Mouse (Mus musculus): ENCODE measurements at regions not wholly inside any gene's neighbourhood (a gene's known extent, or its start where the extent isn't known, plus 50 kb on each side); places are given as distances from the start of the nearest gene placed in this dataset.
"Not testable (repeated sequence)": the region's sequence is repeated elsewhere in the genome, so short reads cannot be mapped to it uniquely, and the experiment has no call there.

DNA sequence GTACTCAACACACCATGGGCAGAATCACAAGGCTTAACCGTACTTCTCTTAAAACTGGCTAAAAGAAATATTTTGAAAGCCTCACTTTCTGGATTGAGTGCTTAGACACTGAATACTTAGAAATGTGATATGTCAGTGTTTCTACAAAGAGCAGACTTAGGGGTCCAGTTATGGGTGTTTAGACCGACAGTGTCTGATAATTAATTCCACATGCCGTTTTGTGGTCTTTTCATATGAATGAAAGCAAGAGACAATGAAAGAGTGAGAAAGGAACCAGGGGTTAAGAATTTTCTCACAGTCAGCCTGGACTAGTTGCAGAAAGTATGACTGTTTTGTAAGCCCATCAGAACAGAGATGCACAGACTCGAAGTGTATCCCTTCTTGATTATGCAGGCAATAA is 324.8 kb upstream of the Intu start:
- intact Hi-C loops (cut with DNase I) = no loop called here
- no peak for DNase-seq (ENCODE audit: low spot score)

DNA sequence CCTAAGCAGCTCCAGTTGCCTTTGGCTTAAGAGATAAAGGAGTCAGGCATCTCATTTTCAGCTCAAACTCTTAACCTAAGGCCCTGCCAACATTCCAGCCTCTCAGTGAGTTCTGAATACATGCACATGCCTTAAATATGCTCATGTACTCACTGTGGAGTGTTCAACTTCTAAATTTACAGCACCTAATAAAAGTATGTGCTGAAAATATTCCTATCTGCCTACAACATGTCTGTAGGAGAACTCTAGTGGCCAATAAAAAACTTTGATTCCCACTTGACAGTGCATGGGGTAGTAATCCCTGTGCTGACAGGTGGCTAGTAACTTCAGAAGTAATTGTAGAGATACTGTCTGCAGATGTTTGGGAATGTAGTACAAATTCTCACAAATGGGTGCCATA is 319.3 kb upstream of the Intu start:
- DNase-seq (ENCODE audit: low spot score) = no peak
- intact Hi-C loops (cut with DNase I) = no loop called here

DNA sequence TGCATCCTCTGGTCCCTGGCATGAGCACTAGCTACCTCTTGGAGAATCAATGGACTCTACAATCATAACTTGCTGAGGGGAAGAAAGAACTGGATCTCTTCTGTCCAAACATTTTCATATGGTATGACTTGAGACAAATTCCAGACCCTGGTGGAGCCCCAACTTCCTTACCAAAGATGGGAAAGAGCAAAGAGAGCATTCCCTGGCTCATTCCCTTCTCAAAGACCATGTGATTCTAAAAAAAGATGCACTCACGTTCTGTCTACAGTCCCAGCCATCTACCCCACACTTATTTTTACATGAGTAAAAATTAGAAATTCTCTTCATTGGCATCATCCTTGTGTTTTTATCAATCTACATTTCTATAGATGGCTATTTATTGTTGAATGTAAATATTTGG is 304.3 kb upstream of the Intu start:
- DNase-seq (ENCODE audit: low spot score) = no peak
- intact Hi-C loops (cut with DNase I) = no loop called here

DNA sequence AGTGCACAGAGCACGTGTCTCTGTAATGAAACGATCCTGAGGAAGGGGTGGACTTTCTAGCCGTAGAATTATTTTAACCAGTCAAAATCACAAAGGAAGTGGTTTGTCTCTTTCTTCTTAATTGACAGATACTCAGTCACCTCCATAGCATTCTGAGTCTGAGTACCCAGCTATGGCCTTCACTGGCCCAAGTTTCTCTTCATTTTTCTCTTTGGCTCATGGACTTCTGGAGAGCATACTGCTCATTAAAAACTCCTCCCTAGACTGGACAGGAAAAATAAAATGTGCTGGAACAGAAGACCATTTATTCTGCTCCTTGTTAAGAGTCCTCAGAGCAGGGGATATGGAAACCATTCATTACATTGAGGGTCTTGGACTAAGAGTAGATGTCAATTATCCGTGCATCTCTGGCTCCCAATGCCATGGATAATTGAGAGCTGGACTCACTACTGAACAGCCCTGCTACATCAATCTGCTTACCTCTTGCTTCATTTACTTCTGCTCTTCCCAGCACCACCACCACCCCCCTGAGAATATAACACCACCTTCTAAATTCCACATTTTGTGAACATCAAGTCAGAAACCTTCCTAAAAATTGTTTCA is 287.5 kb upstream of the Intu start:
- intact Hi-C loops (cut with DNase I) = no loop called here
- DNase-seq (ENCODE audit: low spot score) = no peak

DNA sequence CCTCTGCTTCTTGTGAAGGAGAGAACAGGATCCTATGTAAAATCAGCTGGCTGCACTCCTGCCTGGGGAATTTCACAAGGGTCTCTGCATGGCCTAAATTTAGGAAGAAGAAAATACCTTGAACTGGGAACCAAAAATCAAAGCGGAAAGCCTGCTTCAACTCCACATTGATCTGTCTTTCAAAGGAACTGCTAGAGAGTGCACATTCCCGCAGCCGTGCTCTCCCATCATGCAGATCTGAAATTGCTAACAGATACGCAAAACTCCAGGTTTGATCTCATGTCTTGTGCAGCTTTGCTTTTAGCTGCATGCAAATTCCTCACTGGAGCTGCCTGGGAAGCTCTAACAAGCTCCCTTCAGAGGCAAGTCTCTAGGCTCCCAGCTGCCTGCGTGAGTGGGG is 276.7 kb upstream of the Intu start:
- intact Hi-C loops (cut with DNase I) = no loop called here
- DNase-seq (ENCODE audit: low spot score) = no peak

DNA sequence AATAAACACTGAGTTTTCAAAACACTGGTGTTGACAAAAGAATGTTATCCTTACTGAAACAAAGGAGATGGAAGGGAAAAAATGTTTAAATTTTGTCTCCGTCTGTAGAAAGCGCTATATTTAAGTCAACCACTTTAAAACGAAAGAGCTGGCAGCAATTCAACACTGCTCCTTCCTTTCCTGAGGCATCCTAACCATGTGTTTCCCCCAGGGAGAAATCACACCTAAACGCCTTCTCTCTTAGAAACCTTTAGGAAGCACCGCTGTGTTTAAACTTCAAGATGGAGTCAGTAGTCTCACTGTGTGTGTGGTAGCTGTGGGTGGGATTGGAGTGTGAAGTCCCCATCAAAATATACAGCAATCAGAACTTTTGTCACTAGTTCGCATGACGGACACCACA is 268.6 kb upstream of the Intu start:
- DNase-seq (ENCODE audit: low spot score) = no peak
- intact Hi-C loops (cut with DNase I) = no loop called here

DNA sequence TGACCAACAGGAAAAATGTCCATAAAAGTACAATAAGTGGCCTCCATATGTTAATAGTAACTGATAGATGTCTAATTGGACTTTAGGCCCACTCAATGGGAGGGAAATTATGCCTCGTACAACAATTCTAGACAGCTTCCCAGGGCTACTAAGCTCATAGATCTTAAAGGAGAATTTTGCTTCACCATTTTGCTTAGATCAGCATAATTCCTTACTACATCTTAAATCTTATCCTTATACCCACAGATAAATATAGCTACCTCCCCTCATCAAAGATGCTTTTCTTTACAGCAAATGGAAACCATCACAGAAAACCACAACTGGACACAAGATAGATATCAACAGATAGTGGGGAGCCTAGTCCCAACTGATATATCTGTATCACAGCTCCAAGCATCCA is 263.6 kb upstream of the Intu start:
- intact Hi-C loops (cut with DNase I) = no loop called here
- DNase-seq (ENCODE audit: low spot score) = no peak

DNA sequence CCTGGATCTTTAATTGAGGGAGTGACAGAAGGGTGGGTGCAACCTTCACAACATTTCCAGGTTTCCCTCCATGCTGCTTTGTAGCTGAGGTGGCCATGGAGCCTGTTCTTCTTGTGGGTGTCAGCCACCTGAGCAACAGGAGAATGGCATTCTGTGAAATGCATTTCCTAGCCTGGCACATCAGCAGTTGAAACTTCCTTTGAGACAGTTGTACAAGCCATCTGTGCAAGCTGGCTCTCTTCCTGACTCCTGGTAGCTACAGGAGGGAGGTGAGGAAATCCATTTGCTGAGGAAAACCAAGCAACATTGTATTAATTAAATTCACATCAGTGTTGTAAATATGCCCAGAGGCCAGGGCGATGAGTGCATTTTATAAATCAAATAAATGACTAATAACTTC is 248.2 kb upstream of the Intu start:
- no peak for DNase-seq (ENCODE audit: low spot score)
- intact Hi-C loops (cut with DNase I) = no loop called here

DNA sequence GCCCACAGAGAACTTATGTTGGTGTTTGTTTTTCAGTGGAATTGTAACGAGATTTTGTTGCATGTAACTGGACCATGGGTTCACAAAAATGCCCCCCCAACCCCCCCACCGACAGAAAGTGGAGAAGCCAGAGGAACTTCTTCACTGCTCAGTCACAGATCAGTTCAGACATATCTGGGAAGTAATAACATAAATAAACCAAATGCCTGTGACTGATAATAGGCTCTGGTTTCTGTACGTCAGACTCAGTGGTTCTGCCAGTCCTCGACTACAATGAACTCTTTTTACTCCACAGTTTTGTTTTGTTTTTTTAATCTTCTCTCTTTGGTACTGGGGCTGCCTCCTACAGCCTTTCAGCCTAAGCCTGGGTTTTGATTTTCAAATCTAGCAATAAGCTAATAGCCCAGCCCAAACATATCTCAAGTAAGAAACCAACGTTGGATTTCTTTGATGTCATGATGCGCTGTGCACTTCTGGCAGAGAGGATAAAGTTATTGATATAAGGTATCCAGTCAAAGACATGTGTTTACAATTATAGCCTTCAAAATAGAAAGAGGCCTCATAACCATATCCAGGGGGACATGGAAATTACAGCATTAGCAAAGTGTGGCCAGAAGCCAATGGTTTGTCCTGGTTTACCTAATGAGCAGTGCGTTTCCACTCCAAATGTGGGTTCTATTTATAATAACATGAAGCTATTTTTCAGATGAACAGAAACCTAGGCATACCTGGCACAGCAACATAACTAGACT is 244.0 kb upstream of the Intu start:
- no peak for DNase-seq (ENCODE audit: low spot score)
- intact Hi-C loops (cut with DNase I) = no loop called here

DNA sequence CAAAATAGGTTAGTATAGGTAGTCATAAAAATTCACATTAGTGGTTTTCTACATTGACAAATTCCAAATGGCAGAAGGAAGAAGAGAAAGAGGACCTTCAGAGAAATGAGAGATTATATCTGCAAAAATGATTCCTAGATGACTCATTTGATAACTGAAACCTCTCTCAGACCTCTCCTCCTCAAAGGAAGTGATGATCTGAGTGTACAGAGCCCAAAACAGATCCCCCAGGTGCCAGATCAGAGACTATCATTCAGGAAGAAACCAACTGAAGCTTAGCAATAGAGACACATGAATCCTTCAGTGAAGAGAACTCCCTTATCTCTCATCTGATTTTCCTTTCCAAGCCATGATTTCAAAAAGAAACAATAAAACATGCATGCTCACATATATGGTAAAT is 234.0 kb upstream of the Intu start:
- intact Hi-C loops (cut with DNase I) = no loop called here
- no peak for DNase-seq (ENCODE audit: low spot score)

DNA sequence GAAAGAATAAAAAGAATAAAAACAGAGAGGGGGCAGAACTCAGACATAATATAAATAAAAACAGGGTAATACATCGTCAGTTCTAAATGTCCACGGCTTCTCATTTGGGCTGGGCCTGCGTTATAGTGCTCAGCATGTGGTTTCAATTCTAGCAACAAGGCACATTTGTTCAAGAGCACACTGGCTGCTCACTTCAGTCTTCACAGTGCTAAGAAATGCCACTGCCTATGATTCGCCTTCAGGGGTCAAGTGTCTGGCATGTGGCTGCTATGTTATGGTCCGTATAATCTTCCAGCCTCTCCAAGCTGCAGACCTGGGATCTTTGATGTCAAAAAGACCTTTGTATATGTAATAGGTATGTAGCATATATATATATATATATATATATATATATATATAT is 210.8 kb upstream of the Intu start:
- intact Hi-C loops (cut with DNase I) = no loop called here
- no peak for DNase-seq (ENCODE audit: low spot score)

DNA sequence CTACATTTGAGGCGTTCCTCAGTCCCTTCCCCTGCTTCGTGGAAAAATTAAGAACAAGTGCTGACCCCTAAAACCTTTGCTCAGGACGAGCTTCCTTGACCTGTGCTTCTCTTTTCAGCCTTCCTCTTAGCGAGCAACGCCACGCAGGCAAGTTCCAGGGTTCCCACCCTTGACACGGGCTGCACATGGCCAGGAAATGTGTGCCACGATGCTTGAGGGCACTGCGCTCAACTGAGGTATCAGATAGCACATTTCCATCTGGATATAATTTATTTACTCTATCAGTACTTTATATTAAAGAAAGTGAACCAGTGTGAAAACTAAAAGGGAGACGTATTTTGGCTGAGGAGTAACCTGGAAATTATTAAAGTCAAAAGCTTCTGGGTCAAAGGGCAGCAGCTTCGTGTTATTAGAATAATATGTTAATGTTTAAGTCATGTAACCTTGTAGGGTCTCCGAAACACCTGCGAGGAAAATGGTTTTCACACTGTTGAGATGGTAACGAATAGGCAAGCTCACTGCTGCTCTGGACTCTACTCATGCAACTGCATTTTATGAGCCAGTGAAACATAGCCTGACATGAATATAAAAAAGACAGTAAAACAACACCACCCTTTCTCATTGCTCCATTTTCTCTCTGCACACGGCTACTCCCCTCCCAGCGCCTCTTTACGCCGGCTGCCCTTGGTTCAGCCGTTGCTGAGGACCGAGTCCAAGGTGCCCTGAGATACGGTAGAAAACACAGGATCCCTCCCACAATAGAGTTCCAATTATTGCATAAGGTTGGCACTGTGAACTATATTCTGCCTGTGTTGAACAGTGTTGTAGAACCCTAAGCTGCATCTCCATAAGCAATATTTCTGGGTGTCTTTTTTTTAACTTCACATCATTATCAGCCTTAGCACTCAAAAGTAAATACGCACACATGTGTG is 204.9 kb upstream of the Intu start:
- no peak for DNase-seq (ENCODE audit: low spot score)
- intact Hi-C loops (cut with DNase I) = no loop called here

DNA sequence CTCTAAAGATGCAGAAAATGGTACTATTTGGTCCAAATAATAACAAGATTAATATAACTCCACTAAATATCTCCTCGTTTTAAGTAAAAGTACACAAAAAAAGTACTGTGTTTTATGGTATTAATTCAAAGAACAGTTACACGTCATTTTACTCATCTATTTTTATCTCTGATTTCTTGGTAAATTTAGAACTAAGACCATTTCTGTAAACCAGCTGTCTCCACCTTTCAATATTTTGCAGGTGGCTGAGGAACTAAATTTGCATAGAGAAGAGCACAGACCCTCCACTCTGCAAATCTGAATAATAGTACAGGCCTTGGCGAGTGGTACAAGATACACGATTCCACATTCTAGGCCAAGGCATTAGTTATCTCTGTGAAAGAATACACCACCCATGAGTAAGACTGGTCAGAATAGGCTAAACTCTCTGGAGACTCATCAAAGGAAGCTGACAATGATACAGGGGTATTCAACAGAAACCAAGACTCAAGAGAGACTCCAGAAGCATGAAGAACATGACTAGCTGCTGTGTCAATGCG is 191.5 kb upstream of the Intu start:
- intact Hi-C loops (cut with DNase I) = no loop called here
- no peak for DNase-seq (ENCODE audit: low spot score)

DNA sequence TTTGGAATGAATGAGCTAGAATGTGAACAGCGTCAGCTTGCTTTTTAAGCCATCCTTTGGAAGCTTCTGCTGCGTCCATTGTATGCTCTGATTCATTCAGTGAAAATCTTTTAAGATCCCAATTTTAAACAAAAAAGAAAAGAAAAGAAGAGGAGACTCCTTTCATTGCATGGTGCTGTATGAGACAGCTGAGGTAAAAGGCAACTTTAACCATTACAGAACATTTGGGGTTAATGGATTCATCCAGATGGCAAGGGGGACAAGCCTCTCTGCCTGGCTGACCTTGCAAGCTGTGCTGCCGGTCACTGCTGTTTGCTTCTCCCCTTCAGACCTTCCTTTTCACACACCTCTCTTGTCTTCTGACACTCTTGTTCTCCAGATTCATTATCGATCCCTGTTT is 176.0 kb upstream of the Intu start:
- no peak for DNase-seq (ENCODE audit: low spot score)
- intact Hi-C loops (cut with DNase I) = no loop called here

DNA sequence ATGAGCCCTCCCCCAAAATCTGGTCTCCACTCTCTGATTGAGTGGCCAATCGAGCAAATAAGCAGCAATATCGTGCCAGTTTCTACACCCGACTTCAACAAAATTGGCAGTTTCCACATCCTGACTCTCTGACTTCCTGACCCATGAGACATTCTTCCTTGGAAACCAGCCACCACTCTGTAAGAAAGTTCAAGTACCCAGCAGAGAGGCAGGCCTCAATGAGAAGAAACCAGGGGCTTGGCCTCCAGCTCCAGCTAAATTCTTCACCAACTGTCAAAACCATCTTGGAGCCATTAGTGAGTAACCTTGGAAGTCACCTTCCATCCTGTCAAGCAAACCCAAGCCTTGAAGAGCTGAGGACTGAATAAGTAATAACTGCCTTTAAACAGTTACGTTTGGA is 162.7 kb upstream of the Intu start:
- intact Hi-C loops (cut with DNase I) = no loop called here
- no peak for DNase-seq (ENCODE audit: low spot score)

DNA sequence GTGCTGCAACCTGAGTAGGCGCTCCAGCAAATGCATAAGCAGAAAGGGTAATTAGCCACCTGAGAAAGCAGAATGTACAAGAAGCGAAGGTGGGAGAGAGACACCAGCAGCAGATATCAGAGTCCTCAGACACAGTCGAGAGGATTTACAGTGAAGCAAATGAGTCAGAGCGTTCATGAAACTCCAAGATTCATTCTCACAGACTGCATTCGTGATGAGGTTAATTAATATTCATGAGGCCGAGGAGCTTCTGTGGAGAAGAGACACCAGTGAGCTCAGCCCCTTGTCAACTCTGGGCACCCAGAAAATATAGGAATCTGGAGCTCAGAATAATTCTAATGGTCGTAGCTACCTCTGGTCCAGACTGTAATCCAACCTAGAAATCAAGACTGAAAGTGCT is 159.7 kb upstream of the Intu start:
- DNase-seq (ENCODE audit: low spot score) = no peak
- intact Hi-C loops (cut with DNase I) = no loop called here

DNA sequence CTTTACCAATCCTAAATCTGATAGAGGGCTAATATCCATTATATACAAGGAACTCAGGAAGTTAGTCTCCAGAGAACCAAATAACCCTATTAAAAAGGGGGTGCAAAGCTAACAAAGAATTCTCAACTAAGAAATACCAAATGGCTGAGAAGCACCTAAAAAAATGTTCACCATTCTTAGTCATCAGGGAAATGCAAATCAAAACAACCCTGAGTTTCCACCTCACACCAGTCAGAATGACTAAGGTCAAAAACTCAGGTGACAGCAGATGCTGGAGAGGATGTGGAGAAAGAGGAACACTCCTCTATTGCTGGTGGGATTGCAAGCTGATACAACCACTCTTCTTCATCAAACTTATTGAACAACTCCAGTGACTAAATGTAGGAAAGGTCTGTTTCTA is 154.9 kb upstream of the Intu start:
- intact Hi-C loops (cut with DNase I); DNase-seq (ENCODE audit: low spot score): not testable (repeated sequence)

DNA sequence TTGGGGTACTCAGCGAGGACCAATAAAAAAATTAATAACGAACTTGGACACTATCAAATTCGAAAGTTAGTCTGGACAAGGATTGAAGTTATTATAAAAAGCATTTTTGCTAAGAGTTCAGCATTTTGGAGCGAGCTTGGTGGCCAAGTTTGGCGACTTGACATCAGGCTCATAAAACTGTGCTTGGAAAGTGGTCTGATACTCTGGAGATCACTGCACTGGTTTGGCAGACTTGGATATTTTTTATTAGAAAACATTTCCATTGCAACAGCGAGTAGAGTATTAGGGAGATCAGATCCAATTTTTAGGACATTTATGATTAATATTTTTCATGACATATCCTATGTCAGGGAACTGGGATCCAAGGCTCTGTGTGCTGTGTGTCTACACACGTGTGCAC is 153.7 kb upstream of the Intu start:
- no peak for DNase-seq (ENCODE audit: low spot score)
- intact Hi-C loops (cut with DNase I) = no loop called here

DNA sequence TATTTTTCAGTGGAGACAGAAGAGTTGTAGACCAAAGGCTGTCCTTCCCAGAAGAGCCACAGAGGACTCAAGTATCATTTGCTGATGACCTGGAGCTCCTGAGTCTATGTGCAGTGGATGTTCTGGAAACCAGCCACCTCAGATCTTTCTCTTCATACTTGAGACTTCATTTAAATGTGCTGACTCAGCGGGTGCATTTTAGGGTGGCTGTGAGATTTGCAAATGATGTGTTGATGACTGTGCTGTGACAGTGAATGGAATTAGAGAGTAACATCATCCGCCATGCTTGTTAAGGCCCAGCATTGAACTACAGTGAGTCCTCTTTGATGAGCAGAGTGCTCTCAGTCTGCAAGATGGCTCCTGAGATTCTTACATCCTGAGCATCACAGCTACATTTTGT is 152.0 kb upstream of the Intu start:
- intact Hi-C loops (cut with DNase I) = no loop called here
- no peak for DNase-seq (ENCODE audit: low spot score)

DNA sequence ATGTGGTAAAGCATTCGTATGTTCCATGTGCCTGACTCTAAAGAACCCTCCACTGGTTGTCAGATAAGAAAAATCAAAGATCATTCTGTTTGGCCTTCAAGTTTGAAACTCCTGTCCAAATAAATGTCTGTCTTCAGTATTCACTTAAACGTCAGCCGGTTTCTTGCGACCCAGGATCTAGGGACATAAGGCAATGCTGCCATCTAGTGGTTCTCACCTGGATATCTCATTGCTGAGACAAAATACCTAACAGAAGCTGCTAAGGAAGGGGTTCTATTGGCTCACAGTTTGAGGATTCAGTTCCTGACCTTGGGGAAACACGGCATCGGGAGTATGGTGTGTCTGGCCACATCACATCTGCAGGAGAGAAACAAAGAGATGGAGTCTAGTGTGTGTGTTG is 139.5 kb upstream of the Intu start:
- DNase-seq (ENCODE audit: low spot score) = no peak
- intact Hi-C loops (cut with DNase I) = loop anchor here (5.0 to 10.0 kb wide), 2 partner anchors 51 to 577 kb away; no protein-coding TSS in a partner anchor

DNA sequence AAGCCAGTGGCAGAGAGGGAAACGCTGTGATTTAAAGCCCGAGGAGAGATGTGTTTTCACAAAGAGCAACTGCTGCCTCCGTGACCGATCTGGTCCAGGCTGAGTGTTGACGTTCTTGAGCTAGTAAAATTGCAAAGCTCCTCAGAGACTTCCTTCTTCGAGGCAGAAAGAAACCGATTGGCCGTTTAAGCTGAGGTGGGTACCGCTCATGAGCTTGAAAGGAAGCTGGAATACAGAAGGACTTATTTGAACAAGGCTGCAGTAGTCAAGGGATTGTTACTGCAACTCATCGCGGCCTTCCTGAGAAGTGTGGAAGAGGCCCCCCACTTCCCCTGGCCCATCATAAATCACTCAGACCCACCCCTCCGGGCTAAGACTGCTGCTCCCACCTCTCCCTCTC is 132.9 kb upstream of the Intu start:
- intact Hi-C loops (cut with DNase I) = loop anchor here (10.0 kb wide), 1 partner anchor 583 kb away; no protein-coding TSS in a partner anchor

More for the DNA sequence above, 132.9 kb upstream of the Intu start:
- DNase-seq (ENCODE audit: low spot score) = no peak
